Mouse (Mus musculus): ENCODE results near the gene Dpp7.

DNA sequence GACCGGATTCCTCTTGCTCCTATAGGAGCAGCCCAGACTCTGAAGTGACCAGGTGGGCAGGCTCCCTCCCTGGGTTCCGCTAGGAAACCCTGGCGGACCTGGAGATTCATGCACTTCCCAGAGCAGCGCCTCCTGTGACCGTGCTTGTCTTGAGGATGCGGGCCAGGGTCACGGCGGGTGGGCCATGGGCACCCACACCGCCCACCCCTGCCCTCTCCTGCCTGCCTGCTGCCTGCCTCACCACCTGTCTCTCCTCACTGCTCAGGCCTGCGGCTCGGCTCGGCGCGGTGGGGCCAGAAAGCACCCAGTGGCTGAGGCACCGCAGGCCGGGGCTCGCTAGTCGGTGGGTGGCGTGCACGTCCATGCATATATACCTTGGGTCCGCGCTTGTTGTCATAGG, 45.2 kb downstream of the Dpp7 start:
- TF ChIP-seq POLR2A (IDR thresholded peaks at IDR 0.05; ENCODE audit: insufficient read depth, low read length) (no peak), CTCF (IDR thresholded peaks at IDR 0.05; ENCODE audit: low read depth, low read length) (no peak)
